Mouse (Mus musculus) embryonic fibroblast, embryonic 13.5 days (primary cell): ENCODE measurements at regions not wholly inside any gene's neighbourhood (a gene's known extent, or its start where the extent isn't known, plus 50 kb on each side); places are given as distances from the start of the nearest gene placed in this dataset.
"Not testable (repeated sequence)": the region's sequence is repeated elsewhere in the genome, so short reads cannot be mapped to it uniquely, and the experiment has no call there.

Experiments used
- H3K27ac ChIP-seq: 2 replicates; pipeline ENCODE4 v1.5.1; 2012; ENCODE audit warnings: low read length, control low read depth, inconsistent platforms; ENCODE audit not compliant: insufficient read depth
- H3K4me1 ChIP-seq: 2 replicates; pipeline ENCODE4 v1.6.1; 2011; ENCODE audit warnings: low read length; ENCODE audit not compliant: control insufficient read depth, insufficient read depth
- H3K4me3 ChIP-seq: 2 replicates; pipeline ENCODE4 v1.5.1; 2011; ENCODE audit warnings: mild to moderate bottlenecking, control low read depth, low read length; ENCODE audit not compliant: insufficient read depth
- CTCF ChIP-seq: IDR thresholded peaks from 2 replicates; pipeline ENCODE4 v1.5.1; 2011; ENCODE audit warnings: mild to moderate bottlenecking, control low read depth, low read length, moderate library complexity, borderline replicate concordance; ENCODE audit not compliant: insufficient read depth
- POLR2A ChIP-seq: IDR thresholded peaks from 2 replicates; pipeline ENCODE4 v1.6.1; 2011; ENCODE audit warnings: low read depth, mild to moderate bottlenecking, control low read depth, low read length, moderate library complexity

DNA sequence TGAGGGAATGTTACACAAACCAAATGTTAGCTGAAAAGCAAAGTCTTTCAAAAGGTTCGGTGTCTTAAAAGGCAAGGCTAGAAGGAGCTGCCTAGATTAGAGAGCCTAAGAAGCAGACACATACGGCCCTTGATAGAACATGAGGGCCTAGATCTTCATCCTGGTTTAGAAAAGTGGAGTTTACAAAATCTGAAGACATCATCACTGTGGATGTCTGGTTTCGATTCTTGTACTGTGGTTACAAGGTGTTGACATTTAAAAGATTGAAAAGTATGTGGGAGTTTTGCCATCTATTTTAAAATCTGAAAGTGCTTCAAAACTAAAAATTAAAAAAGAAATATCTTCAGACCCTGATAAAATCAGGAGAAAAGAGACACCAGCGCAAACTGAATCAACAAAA is 76.5 kb upstream of the 1110032F04Rik start:
- H3K4me1 ChIP-seq = no peaks in the 10 kb centered on the region
- no peak overlapping the region for H3K27ac ChIP-seq
- no peak overlapping the region for H3K4me3 ChIP-seq
- TF ChIP-seq CTCF (no peak), POLR2A (no peak)

DNA sequence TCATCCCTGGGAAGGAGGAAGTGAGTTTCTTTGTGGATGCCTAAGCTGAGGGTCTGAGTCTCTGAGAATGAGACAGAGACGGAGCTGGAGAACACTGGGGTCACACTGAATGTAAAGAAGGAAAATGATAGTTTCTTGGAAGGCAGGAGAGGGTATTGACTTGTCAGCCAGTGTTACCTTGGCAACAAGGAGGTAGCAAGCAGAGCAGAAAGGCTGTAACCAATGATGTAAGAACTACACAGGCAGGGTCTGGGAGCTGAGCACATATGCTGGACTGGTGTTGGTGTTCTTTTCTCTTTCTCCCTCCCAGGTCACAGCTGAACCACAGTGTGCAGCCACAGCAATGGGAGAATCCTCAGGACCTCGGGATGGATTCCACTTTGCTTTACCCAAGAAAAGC is 75.5 kb upstream of the 1110032F04Rik start:
- Histone ChIP-seq H3K27ac (no peak overlapping the region), H3K4me1 (no peaks in the 10 kb centered on the region), H3K4me3 (no peak overlapping the region)
- TF ChIP-seq POLR2A (no peak), CTCF (no peak)

DNA sequence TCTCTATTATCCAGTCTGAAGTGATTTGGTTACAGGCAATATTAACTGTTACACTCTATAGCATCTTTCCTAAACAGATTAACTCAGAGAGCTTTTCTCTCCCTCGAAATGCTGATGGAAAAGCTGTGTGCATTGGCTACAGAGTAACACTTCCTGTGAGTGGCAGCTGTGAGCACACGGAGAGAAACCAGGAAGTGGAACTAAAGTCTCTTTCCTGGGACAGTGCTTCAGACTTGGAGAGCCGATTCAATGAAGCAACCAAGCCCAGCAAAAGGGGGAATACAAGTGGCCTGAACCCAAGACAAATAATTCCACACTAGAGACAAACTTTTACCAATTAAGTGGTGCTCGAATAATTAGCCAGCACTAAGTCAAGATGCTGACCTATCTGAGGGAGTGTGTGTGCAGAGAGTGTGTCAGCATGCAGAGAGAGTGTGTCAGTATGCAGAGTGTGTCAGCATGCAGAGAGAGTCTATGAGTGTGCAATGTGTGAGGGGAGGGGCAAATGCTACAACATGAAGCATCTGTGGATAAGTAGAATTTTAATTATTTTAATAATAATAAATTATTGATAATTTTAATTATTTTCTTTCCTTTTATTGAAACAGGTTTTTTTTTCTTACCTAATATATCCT is 74.9 kb upstream of the 1110032F04Rik start:
- no peak overlapping the region for H3K4me3 ChIP-seq
- H3K27ac ChIP-seq = no peak overlapping the region
- TF ChIP-seq CTCF = no peak
- TF ChIP-seq POLR2A = no peak
- no peaks in the 10 kb centered on the region for H3K4me1 ChIP-seq

DNA sequence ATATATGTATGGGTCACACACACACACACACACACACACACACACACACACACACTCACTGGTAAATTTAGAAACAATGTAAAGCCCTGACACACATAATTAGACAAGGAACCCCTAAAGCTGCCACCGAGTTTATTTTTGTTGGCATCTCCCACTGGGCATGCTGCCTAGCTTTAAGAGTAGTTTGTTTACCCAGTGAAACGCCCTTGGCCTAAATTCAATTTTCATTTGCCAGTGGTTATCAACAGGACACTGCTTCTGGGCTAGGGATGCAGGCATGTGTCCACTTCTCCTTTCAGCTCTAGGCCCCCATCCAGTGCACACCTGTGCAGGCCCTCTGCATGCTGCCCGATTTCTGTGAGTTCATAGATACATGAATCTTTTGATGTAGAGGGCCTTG is 73.7 kb upstream of the 1110032F04Rik start:
- Histone ChIP-seq H3K4me1 (no peaks in the 10 kb centered on the region), H3K27ac (no peak overlapping the region), H3K4me3 (no peak overlapping the region)
- no peak for TF ChIP-seq POLR2A

DNA sequence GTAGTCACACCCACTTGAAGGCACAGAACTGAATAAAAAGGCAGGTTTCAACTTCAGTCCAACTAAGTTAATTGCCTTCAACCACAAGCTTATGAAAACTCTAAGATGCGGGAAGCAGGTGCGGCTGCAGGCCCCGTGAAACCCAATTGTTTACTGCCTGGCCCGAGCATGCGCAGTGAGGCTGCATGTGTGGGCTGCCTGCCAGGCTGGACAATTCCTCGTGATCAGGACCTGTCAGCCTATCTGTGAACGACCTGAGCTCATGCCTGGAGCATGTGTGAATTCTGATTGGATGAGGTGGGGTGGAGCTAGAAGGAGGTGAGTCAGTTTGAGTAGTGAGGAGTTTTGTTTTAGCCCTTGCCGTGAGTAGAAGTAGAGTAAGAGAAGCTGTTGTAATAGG is 71.0 kb upstream of the 1110032F04Rik start:
- not testable (repeated sequence) for H3K27ac ChIP-seq, H3K4me3 ChIP-seq, H3K4me1 ChIP-seq

DNA sequence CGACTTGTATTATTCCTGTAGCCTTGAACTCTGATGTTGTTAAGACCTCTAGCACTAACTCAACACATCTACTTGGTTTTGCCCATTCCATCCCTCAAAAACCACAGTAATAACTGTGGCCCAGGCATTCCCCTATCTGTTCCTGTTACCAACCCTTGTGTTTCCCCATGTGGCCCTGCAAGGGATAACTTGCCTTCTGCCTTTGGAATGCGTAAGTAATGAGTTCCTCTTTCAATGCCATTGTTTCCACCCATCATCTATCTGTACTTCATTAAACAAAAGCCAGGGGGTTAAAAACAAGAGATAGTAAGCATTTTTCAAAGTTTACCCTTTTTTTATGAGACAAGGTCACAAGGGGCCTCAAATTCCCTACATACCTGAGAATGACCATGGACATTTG is 60.5 kb upstream of the 1110032F04Rik start:
- TF ChIP-seq POLR2A (no peak), CTCF (no peak)

DNA sequence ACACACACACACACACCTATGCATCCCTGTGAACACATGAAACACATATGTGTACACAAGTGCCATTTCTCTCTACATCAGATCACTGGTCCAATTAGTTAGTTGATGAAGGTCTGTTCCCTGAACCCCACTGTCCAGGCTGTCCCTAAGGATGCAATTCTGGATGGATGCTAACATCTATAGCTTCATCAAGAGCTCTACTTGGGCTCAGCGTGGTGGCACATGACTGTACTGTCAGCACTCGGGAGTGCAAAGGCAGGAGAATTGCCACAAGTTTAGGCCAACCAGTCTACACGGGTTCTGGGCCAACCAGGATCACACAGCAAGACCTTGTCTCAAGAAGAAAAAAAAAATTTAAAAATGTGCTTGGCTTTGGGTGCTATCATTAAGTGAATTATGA is 55.9 kb upstream of the 1110032F04Rik start:
- TF ChIP-seq POLR2A = no peak
- TF ChIP-seq CTCF = no peak

More for the DNA sequence above, 60.5 kb upstream of the 1110032F04Rik start:
- Histone ChIP-seq H3K27ac (no peak overlapping the region), H3K4me3 (no peak overlapping the region), H3K4me1 (no peaks in the 10 kb centered on the region)

DNA sequence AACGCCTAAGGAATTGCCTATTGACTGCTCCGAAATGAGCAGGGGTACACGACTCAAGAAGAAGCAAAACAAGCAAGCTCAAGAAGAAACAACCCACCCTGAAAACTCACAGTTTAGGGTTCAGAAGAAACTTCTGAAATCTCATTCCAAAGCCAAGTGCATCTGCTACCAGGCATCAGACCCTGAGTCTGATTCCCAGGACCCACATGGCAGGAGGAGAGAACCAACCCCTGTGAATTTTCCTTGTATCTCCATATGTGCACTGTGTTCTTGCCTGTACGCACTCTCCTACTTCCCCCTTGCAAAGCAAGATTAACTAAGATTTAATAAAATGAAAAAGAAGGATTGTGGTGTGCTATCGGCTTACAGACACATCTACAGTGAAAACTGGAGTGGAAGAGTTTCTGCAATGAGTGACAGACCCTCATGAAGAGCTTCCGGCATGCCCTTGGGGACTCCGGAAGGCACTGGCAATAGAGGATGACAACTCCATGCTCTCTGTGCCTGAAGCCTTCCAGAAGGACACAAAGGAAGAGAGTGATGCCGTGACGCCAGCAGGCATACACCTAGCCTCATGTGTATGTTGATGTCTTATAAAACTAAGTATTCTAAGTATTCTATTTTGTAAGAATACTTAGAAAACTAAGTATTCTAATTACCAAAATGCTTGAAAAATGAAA is 55.2 kb upstream of the 1110032F04Rik start:
- no peaks in the 10 kb centered on the region for H3K4me1 ChIP-seq
- no peak overlapping the region for H3K4me3 ChIP-seq
- TF ChIP-seq CTCF = no peak
- TF ChIP-seq POLR2A = no peak
- H3K27ac ChIP-seq = no peak overlapping the region

More for the DNA sequence above, 55.9 kb upstream of the 1110032F04Rik start:
- Histone ChIP-seq H3K4me1 (no peaks in the 10 kb centered on the region), H3K27ac (no peak overlapping the region), H3K4me3 (no peak overlapping the region)

DNA sequence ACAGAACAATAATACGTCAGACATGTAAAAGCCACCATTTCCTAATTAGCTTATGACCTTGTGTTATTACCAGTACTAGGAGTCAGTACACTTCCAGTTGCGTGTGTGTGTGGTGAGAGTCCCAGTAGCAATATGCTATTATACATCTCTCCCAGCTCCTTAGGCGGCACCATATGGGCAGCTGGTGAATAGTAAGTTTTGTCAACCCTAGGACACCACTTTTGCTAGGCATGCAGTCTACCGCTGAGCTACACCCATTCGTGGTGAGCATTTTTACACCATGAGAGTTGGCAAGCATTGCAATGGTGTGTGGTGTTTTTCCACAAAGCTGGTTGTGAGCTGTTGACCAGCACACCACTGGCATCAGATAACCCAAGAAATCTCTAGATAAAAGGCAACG is 53.8 kb upstream of the 1110032F04Rik start:
- TF ChIP-seq POLR2A = no peak
- Histone ChIP-seq H3K27ac (no peak overlapping the region), H3K4me1 (no peaks in the 10 kb centered on the region)

DNA sequence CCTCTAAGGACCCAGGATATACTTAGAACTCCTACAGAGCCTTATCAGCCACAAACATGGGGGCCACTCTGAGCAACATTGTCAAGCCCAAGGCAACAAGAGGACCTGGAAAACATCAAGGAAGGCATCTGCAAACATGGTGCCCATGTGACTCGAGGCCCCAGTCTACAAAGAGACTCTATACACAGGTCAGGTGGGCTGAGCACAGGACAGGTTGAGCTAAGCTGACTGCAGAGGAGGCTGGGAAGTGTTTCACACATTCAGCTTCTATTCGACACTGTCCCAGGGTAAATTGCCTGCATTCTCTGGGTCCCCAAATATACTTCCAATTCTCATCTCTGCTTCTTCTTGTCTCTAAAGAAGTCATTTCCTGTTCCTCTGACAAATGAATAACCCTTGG is 52.1 kb upstream of the 1110032F04Rik start:
- no peak for TF ChIP-seq CTCF
- TF ChIP-seq POLR2A = no peak
- Histone ChIP-seq H3K27ac (no peak overlapping the region), H3K4me3 (no peak overlapping the region), H3K4me1 (no peaks in the 10 kb centered on the region)

More for the DNA sequence above, 53.8 kb upstream of the 1110032F04Rik start:
- H3K4me3 ChIP-seq = no peak overlapping the region
